Mouse (Mus musculus) lung, embryonic 15.5 days (tissue): ENCODE results near the gene Uvrag. TPM values are rescaled to one million over a fixed set of nuclear protein-coding genes. Genes with fewer than 3 reads are reported as not detected.

Source experiments
- ATAC-seq: fragments of 200-750 bp; cut with Nextera tagmentation; 2 replicates; pipeline ENCODE4 v1.8.0; 2017; ENCODE audit warnings: moderate number of reproducible peaks, borderline replicate concordance; ENCODE audit not compliant: low FRiP score, low TSS enrichment; ENCODE audit errors: extremely low read depth
- H3K27ac ChIP-seq: fragments of 300-500 bp; sonication (generic); 2 replicates; pipeline ENCODE4 v1.5.1; 2015; ENCODE audit warnings: moderate library complexity, mild to moderate bottlenecking, inconsistent platforms
- H3K27me3 ChIP-seq: fragments of 300-500 bp; sonication (generic); 2 replicates; pipeline ENCODE4 v1.6.1; 2015; ENCODE audit warnings: inconsistent platforms
- H3K36me3 ChIP-seq: fragments of 300-500 bp; sonication (generic); 2 replicates; pipeline ENCODE4 v1.6.1; 2015; ENCODE audit warnings: inconsistent platforms
- H3K4me1 ChIP-seq: fragments of 300-500 bp; sonication (generic); 2 replicates; pipeline ENCODE4 v1.6.1; 2015; ENCODE audit warnings: inconsistent platforms
- H3K4me2 ChIP-seq: fragments of 300-500 bp; sonication (generic); 2 replicates; pipeline ENCODE4 v1.6.1; 2015; ENCODE audit warnings: inconsistent platforms, mild to moderate bottlenecking, moderate library complexity
- H3K4me3 ChIP-seq: fragments of 300-500 bp; sonication (generic); 2 replicates; pipeline ENCODE4 v1.5.1; 2015; ENCODE audit warnings: mild to moderate bottlenecking, inconsistent platforms
- H3K9ac ChIP-seq: fragments of 300-500 bp; sonication (generic); 2 replicates; pipeline ENCODE4 v1.6.1; 2015; ENCODE audit warnings: inconsistent platforms
- H3K9me3 ChIP-seq: fragments of 300-500 bp; sonication (generic); 2 replicates; pipeline ENCODE4 v1.6.1; 2016; ENCODE audit warnings: inconsistent platforms
- WGBS: fragments of 180-500 bp; shearing (Covaris S2); methylation state at CpG from one replicate; pipeline ENCODE4 v1.1.7; 2015; 5-methylcytosine and 5-hydroxymethylcytosine counted together
- polyA plus RNA-seq: library from polyadenylated mRNA; unstranded; fragments of >200 nt; fragmentation: Nextera tagmentation; extraction: Ambion mirVana; gene quantifications from 2 replicates; pipeline ENCODE4 v1.2.1, GENCODE M21; 2015

The Uvrag gene
- polyA plus RNA-seq, 1 experiment from 2014 or later = 23.7 TPM

- ATAC-seq = no peak
- Histone ChIP-seq H3K9ac (no peak overlapping the region), H3K27me3 (no peaks in the 10 kb centered on the region), H3K4me1 (peaks cover 6% of the 10 kb centered on the region; the same call in 1 of the 2 replicates), H3K9me3 (no peaks in the 10 kb centered on the region), H3K36me3 (peaks cover 10% of the 10 kb centered on the region; the same call in 1 of the 2 replicates), H3K4me2 (no peak overlapping the region), H3K27ac (no peak overlapping the region), H3K4me3 (no peak overlapping the region)
- 88% methylated on average over 10 of the region's 10 CpGs for WGBS
These were observed 52.2 kb downstream of the Uvrag start for GRCm38 (mm10) chr7:99088576-99089346.

DNA sequence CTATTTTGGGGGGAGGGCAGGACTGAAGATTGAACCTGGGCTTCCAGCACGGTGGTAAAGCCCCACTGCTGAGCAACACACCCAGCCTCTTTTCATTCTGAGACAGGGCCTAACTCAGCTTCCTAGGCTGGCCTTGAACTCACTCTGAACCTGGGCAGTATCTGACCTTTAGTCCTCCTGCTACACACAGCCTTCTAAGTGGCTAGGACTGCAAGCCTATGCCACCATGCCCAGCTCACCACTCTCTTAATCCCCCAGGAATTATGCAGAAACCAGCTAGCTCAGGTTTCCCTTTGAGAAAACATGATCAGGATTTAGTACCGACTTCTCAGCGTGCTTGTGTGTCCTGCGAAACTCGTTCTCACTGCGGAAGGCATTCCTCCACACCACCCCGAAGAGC is 53.4 kb downstream of the Uvrag start:
- H3K4me1 ChIP-seq = peaks cover 6% of the 10 kb centered on the region; the same call in 1 of the 2 replicates
- 80% methylated on average over 7 of the region's 7 CpGs for WGBS
- peaks cover 10% of the 10 kb centered on the region; the same call in 1 of the 2 replicates for H3K36me3 ChIP-seq
- no peak overlapping the region for H3K4me2 ChIP-seq
- ATAC-seq = no peak
- no peaks in the 10 kb centered on the region for H3K27me3 ChIP-seq
- H3K27ac ChIP-seq = no peak overlapping the region
- H3K9ac ChIP-seq = no peak overlapping the region
- H3K4me3 ChIP-seq = no peak overlapping the region
- H3K9me3 ChIP-seq = no peaks in the 10 kb centered on the region

GRCm38 (mm10) chr7:99086646-99087443 is 54.1 kb downstream of the Uvrag start:
- H3K4me1 ChIP-seq = peaks cover 6% of the 10 kb centered on the region; the same call in 1 of the 2 replicates
- H3K4me2 ChIP-seq = no peak overlapping the region
- H3K4me3 ChIP-seq = no peak overlapping the region
- no peaks in the 10 kb centered on the region for H3K9me3 ChIP-seq
- peaks cover 10% of the 10 kb centered on the region; the same call in 1 of the 2 replicates for H3K36me3 ChIP-seq
- no peak overlapping the region for H3K27ac ChIP-seq
- ATAC-seq = no peak
- H3K9ac ChIP-seq = no peak overlapping the region
- WGBS = 80% methylated on average over 9 of the region's 9 CpGs
- H3K27me3 ChIP-seq = no peaks in the 10 kb centered on the region

DNA sequence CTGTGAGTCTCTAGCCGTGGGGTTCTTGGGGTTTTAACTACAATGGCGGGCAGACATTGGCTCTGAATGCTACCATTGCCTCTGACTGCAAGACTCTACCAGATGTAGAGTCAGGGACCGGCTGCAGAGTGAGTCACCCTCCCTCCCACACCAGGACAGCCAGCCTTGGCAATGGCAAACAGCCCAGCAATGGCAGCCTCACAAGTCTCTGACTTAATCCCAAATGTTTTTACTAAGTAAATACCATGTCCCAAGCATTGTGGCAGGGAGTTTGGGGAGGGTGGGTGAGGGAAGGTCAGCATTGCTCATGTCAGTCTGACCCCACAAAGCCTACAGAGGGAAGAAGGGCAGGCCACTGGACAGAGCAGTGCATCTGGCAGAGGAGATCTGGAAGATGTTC is 55.7 kb downstream of the Uvrag start:
- no peak for ATAC-seq
- WGBS = 58% methylated on average over 3 of the region's 3 CpGs

GRCm38 (mm10) chr7:99079522-99079921 is 61.4 kb downstream of the Uvrag start:
- WGBS = 17% methylated on average over 4 of the region's 4 CpGs
- ATAC-seq = no peak
- Histone ChIP-seq H3K36me3 (no peaks in the 10 kb centered on the region), H3K27me3 (no peaks in the 10 kb centered on the region), H3K27ac (no peak overlapping the region), H3K4me1 (peaks cover 24% of the 10 kb centered on the region; the same call in 1 of the 2 replicates), H3K4me3 (no peak overlapping the region), H3K9me3 (no peaks in the 10 kb centered on the region), H3K9ac (no peak overlapping the region), H3K4me2 (no peak overlapping the region)

More for the DNA sequence above, 55.7 kb downstream of the Uvrag start:
- H3K9ac ChIP-seq = no peak overlapping the region
- H3K9me3 ChIP-seq = no peaks in the 10 kb centered on the region
- H3K4me1 ChIP-seq = peaks cover 6% of the 10 kb centered on the region; the same call in 1 of the 2 replicates
- H3K36me3 ChIP-seq = peaks cover 10% of the 10 kb centered on the region; the same call in 1 of the 2 replicates
- no peak overlapping the region for H3K4me3 ChIP-seq
- no peak overlapping the region for H3K4me2 ChIP-seq
- no peaks in the 10 kb centered on the region for H3K27me3 ChIP-seq
- peak overlapping the region; percentile 33; the same call in 1 of the 2 replicates for H3K27ac ChIP-seq

GRCm38 (mm10) chr7:99078805-99079204 is 62.1 kb downstream of the Uvrag start:
- Histone ChIP-seq H3K9me3 (no peaks in the 10 kb centered on the region), H3K36me3 (no peaks in the 10 kb centered on the region), H3K4me3 (no peak overlapping the region), H3K9ac (no peak overlapping the region), H3K4me2 (no peak overlapping the region), H3K4me1 (peaks cover 24% of the 10 kb centered on the region; the same call in 1 of the 2 replicates), H3K27me3 (no peaks in the 10 kb centered on the region), H3K27ac (no peak overlapping the region)
- ATAC-seq = no peak
- 80% methylated on average over 6 of the region's 6 CpGs for WGBS

- H3K9me3 ChIP-seq = no peaks in the 10 kb centered on the region
- WGBS = 35% methylated on average over 8 of the region's 8 CpGs
- H3K4me3 ChIP-seq = no peak overlapping the region
- H3K4me2 ChIP-seq = no peak overlapping the region
- H3K9ac ChIP-seq = no peak overlapping the region
- H3K4me1 ChIP-seq = peaks cover 24% of the 10 kb centered on the region; the same call in 1 of the 2 replicates
- no peaks in the 10 kb centered on the region for H3K27me3 ChIP-seq
- peak overlapping the region; percentile 27; the same call in 1 of the 2 replicates for H3K27ac ChIP-seq
- peak; percentile 79; the same call in 1 of the 2 replicates for ATAC-seq
- H3K36me3 ChIP-seq = no peaks in the 10 kb centered on the region
These were observed 63.7 kb downstream of the Uvrag start for GRCm38 (mm10) chr7:99077234-99077633.

DNA sequence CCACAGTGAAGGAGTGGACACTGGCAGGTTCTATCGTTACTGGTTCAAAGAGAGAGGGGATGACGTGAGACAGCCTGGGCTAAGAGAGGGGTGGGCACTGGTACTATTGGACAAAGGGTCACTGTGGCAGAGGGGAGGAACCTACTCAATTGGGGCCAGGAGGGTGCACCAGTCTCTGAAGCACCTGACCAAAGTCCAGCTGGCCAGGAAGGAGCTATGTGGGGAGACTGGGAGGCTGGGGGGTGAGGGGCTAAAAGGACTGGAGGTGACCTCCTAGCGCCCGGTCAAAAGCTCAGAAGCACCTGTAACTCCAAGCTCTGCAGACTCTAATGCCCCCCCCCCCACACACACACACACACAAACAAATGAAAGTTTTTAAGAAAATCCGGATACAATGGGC is 65.8 kb downstream of the Uvrag start:
- 87% methylated on average over 5 of the region's 5 CpGs for WGBS
- no peak overlapping the region for H3K4me2 ChIP-seq
- no peak overlapping the region for H3K9ac ChIP-seq
- H3K9me3 ChIP-seq = no peaks in the 10 kb centered on the region
- no peaks in the 10 kb centered on the region for H3K27me3 ChIP-seq
- no peak overlapping the region for H3K4me3 ChIP-seq
- no peaks in the 10 kb centered on the region for H3K36me3 ChIP-seq
- no peak for ATAC-seq
- H3K27ac ChIP-seq = no peak overlapping the region
- H3K4me1 ChIP-seq = peaks cover 30% of the 10 kb centered on the region; the same call in 1 of the 2 replicates

- no peak overlapping the region for H3K9ac ChIP-seq
- no peaks in the 10 kb centered on the region for H3K9me3 ChIP-seq
- H3K27ac ChIP-seq = no peak overlapping the region
- H3K36me3 ChIP-seq = 0 out of 2 replicates have a peak, but pooled peaks cover 3% of the 10 kb centered on the region
- 26% methylated on average over 7 of the region's 7 CpGs for WGBS
- peaks cover 28% of the 10 kb centered on the region; the same call in 1 of the 2 replicates for H3K4me1 ChIP-seq
- peak; percentile 60; the same call in 1 of the 2 replicates for ATAC-seq
- H3K27me3 ChIP-seq = no peaks in the 10 kb centered on the region
- H3K4me2 ChIP-seq = no peak overlapping the region
- H3K4me3 ChIP-seq = no peak overlapping the region
These were observed 67.1 kb downstream of the Uvrag start for GRCm38 (mm10) chr7:99073734-99074372.

GRCm38 (mm10) chr7:99067710-99068109 is 73.2 kb downstream of the Uvrag start:
- WGBS = 56% methylated on average over 7 of the region's 7 CpGs
- H3K9me3 ChIP-seq = no peaks in the 10 kb centered on the region

DNA sequence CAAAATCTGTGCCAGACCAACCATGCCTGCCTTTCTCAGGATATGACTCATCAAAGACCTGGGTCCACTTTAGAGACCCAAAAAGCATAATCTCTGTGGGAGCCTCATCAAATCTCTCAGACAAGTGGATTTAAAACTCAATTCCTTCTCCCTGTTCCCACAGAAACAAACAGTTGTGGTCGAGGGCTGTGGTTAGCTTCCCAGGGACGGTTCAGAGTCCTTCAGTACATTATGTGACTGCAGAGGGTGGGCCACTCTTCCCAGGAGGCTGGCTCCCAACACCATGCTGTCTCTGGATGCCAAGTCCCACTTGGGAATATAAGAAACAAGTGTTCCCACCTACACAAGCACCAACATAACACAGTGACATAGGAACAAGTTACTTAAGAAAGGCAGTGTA is 75.0 kb downstream of the Uvrag start:
- Histone ChIP-seq H3K4me2 (no peak overlapping the region), H3K9me3 (no peaks in the 10 kb centered on the region), H3K9ac (no peak overlapping the region), H3K4me1 (peaks cover 14% of the 10 kb centered on the region), H3K27me3 (no peaks in the 10 kb centered on the region), H3K27ac (peak overlapping the region; percentile 50; the same call in 1 of the 2 replicates), H3K36me3 (0 out of 2 replicates have a peak, but pooled peaks cover 4% of the 10 kb centered on the region), H3K4me3 (no peak overlapping the region)
- ATAC-seq = no peak
- 6% methylated on average over 2 of the region's 2 CpGs for WGBS

More at GRCm38 (mm10) chr7:99067710-99068109, 73.2 kb downstream of the Uvrag start:
- ATAC-seq = no peak
- Histone ChIP-seq H3K36me3 (0 out of 2 replicates have a peak, but pooled peaks cover 4% of the 10 kb centered on the region), H3K9ac (no peak overlapping the region), H3K4me3 (no peak overlapping the region), H3K27ac (no peak overlapping the region), H3K27me3 (no peaks in the 10 kb centered on the region), H3K4me1 (peaks cover 20% of the 10 kb centered on the region), H3K4me2 (no peak overlapping the region)
